Mouse (Mus musculus): ENCODE measurements around the gene Slc35b2. TPM values are rescaled to one million over a fixed set of nuclear protein-coding genes. Genes with fewer than 3 reads are reported as not detected.
A peak's percentile ranks its signal among the peaks of the same experiment; 100 is the strongest.

Slc35b2 gene
- polyA plus RNA-seq, 1 experiment from 2014 or later = 131 TPM

- no peak for ATAC-seq (ENCODE audit: low read depth)
- Histone ChIP-seq H3K4me2 (ENCODE audit: low read depth, low read length) (no peak overlapping the region), H3K4me3 (ENCODE audit: low read length) (no peak overlapping the region), H3K9me3 (ENCODE audit: control insufficient read depth, low read length) (no peaks in the 10 kb centered on the region), H3K9ac (ENCODE audit: low read length) (no peak overlapping the region), H3K4me1 (replicated peaks; ENCODE audit: control insufficient read depth, insufficient read depth, low read length) (peaks cover 19% of the 10 kb centered on the region), H3K27me3 (ENCODE audit: control insufficient read depth, insufficient read depth, low read depth, low read length) (peaks cover 41% of the 10 kb centered on the region), H3K36me3 (ENCODE audit: control insufficient read depth, insufficient read depth, low read length) (no peaks in the 10 kb centered on the region), H3K27ac (ENCODE audit: low read length) (no peak overlapping the region)
- 53% methylated on average over 7 of the region's 7 CpGs for WGBS
Observed at GRCm38 (mm10) chr17:45551249-45551796, 12.4 kb upstream of the Slc35b2 start.

- ATAC-seq (ENCODE audit: low read depth) = no peak
- Histone ChIP-seq H3K4me1 (replicated peaks; ENCODE audit: control insufficient read depth, insufficient read depth, low read length) (peaks cover 19% of the 10 kb centered on the region), H3K36me3 (ENCODE audit: control insufficient read depth, insufficient read depth, low read length) (no peaks in the 10 kb centered on the region), H3K4me2 (ENCODE audit: low read depth, low read length) (no peak overlapping the region), H3K27me3 (ENCODE audit: control insufficient read depth, insufficient read depth, low read depth, low read length) (peaks cover 39% of the 10 kb centered on the region), H3K9me3 (ENCODE audit: control insufficient read depth, low read length) (no peaks in the 10 kb centered on the region), H3K9ac (ENCODE audit: low read length) (no peak overlapping the region), H3K4me3 (ENCODE audit: low read length) (no peak overlapping the region), H3K27ac (ENCODE audit: low read length) (no peak overlapping the region)
- 6% methylated on average over 8 of the region's 8 CpGs for WGBS
Observed at GRCm38 (mm10) chr17:45551816-45552451, 11.7 kb upstream of the Slc35b2 start.

GRCm38 (mm10) chr17:45553065-45553464 lies 10.6 kb upstream of the Slc35b2 start:
- WGBS = 83% methylated on average over 3 of the region's 3 CpGs
- no peak overlapping the region for H3K4me2 ChIP-seq (ENCODE audit: low read depth, low read length)
- H3K27me3 ChIP-seq (ENCODE audit: control insufficient read depth, insufficient read depth, low read depth, low read length) = peaks cover 34% of the 10 kb centered on the region

GRCm38 (mm10) chr17:45554420-45554819 lies 9.3 kb upstream of the Slc35b2 start:
- H3K4me2 ChIP-seq (ENCODE audit: low read depth, low read length) = no peak overlapping the region
- peaks cover 16% of the 10 kb centered on the region for H3K4me1 ChIP-seq (replicated peaks; ENCODE audit: control insufficient read depth, insufficient read depth, low read length)
- H3K4me3 ChIP-seq (ENCODE audit: low read length) = no peak overlapping the region
- no peak overlapping the region for H3K9ac ChIP-seq (ENCODE audit: low read length)
- WGBS = 43% methylated on average over 1 of the region's 1 CpGs
- H3K36me3 ChIP-seq (ENCODE audit: control insufficient read depth, insufficient read depth, low read length) = no peaks in the 10 kb centered on the region
- no peak for ATAC-seq (ENCODE audit: low read depth)
- H3K27me3 ChIP-seq (ENCODE audit: control insufficient read depth, insufficient read depth, low read depth, low read length) = peaks cover 24% of the 10 kb centered on the region
- no peak overlapping the region for H3K27ac ChIP-seq (ENCODE audit: low read length)
- H3K9me3 ChIP-seq (ENCODE audit: control insufficient read depth, low read length) = no peaks in the 10 kb centered on the region

More at GRCm38 (mm10) chr17:45553065-45553464, 10.6 kb upstream of the Slc35b2 start:
- H3K9ac ChIP-seq (ENCODE audit: low read length) = no peak overlapping the region
- no peak overlapping the region for H3K27ac ChIP-seq (ENCODE audit: low read length)
- no peak overlapping the region for H3K4me3 ChIP-seq (ENCODE audit: low read length)
- ATAC-seq (ENCODE audit: low read depth) = no peak
- H3K36me3 ChIP-seq (ENCODE audit: control insufficient read depth, insufficient read depth, low read length) = no peaks in the 10 kb centered on the region
- no peaks in the 10 kb centered on the region for H3K9me3 ChIP-seq (ENCODE audit: control insufficient read depth, low read length)
- peaks cover 19% of the 10 kb centered on the region for H3K4me1 ChIP-seq (replicated peaks; ENCODE audit: control insufficient read depth, insufficient read depth, low read length)

- under 1% methylated on average over 45 of the region's 45 CpGs for WGBS
- Histone ChIP-seq H3K4me1 (replicated peaks; ENCODE audit: control insufficient read depth, insufficient read depth, low read length) (peaks cover 9% of the 10 kb centered on the region), H3K4me2 (ENCODE audit: low read depth, low read length) (peak within 1 kb of the TSS; percentile 98), H3K9ac (ENCODE audit: low read length) (peak within 1 kb of the TSS; percentile 73), H3K27ac (ENCODE audit: low read length) (no peak within 1 kb of the TSS), H3K9me3 (ENCODE audit: control insufficient read depth, low read length) (no peaks in the 10 kb centered on the region), H3K27me3 (ENCODE audit: control insufficient read depth, insufficient read depth, low read depth, low read length) (peaks cover 20% of the 10 kb centered on the region), H3K4me3 (ENCODE audit: low read length) (peak within 1 kb of the TSS; percentile 71), H3K36me3 (ENCODE audit: control insufficient read depth, insufficient read depth, low read length) (no peaks in the 10 kb centered on the region)
- ATAC-seq (ENCODE audit: low read depth) = peak; percentile 91
Observed at GRCm38 (mm10) chr17:45555452-45556106, 8.1 kb upstream of the Slc35b2 start, which contains the start of gene Nfkbie. TSS of gene Nfkbie (plus strand) at chr17:45555703.

GRCm38 (mm10) chr17:45556107-45556489 lies 7.6 kb upstream of the Slc35b2 start:
- H3K27ac ChIP-seq (ENCODE audit: low read length) = no peak overlapping the region
- H3K4me3 ChIP-seq (ENCODE audit: low read length) = peak overlapping the region; percentile 71
- no peaks in the 10 kb centered on the region for H3K9me3 ChIP-seq (ENCODE audit: control insufficient read depth, low read length)
- ATAC-seq (ENCODE audit: low read depth) = no peak
- H3K27me3 ChIP-seq (ENCODE audit: control insufficient read depth, insufficient read depth, low read depth, low read length) = peaks cover 15% of the 10 kb centered on the region
- H3K4me1 ChIP-seq (replicated peaks; ENCODE audit: control insufficient read depth, insufficient read depth, low read length) = peaks cover 9% of the 10 kb centered on the region
- peak overlapping the region; percentile 73 for H3K9ac ChIP-seq (ENCODE audit: low read length)
- peak overlapping the region; percentile 98 for H3K4me2 ChIP-seq (ENCODE audit: low read depth, low read length)
- H3K36me3 ChIP-seq (ENCODE audit: control insufficient read depth, insufficient read depth, low read length) = no peaks in the 10 kb centered on the region
- WGBS = 1% methylated on average over 14 of the region's 14 CpGs

- 58% methylated on average over 3 of the region's 3 CpGs for WGBS
- H3K4me2 ChIP-seq (ENCODE audit: low read depth, low read length) = peak overlapping the region; percentile 98
Observed at GRCm38 (mm10) chr17:45556514-45557245, 7.0 kb upstream of the Slc35b2 start.

GRCm38 (mm10) chr17:45557246-45557824 lies 6.3 kb upstream of the Slc35b2 start:
- 61% methylated on average over 7 of the region's 7 CpGs for WGBS
- no peaks in the 10 kb centered on the region for H3K9me3 ChIP-seq (ENCODE audit: control insufficient read depth, low read length)
- 0 out of 2 replicates have a peak overlapping the region, but pooled peaks have one; percentile 3 for H3K4me3 ChIP-seq (ENCODE audit: low read length)
- no peak overlapping the region for H3K9ac ChIP-seq (ENCODE audit: low read length)
- H3K36me3 ChIP-seq (ENCODE audit: control insufficient read depth, insufficient read depth, low read length) = no peaks in the 10 kb centered on the region
- 0 out of 2 replicates have a peak overlapping the region, but pooled peaks have one; percentile 12 for H3K4me2 ChIP-seq (ENCODE audit: low read depth, low read length)
- H3K27ac ChIP-seq (ENCODE audit: low read length) = no peak overlapping the region
- no peak for ATAC-seq (ENCODE audit: low read depth)
- peaks cover 14% of the 10 kb centered on the region for H3K27me3 ChIP-seq (ENCODE audit: control insufficient read depth, insufficient read depth, low read depth, low read length)
- peaks cover 6% of the 10 kb centered on the region; the same call in 1 of the 2 replicates for H3K4me1 ChIP-seq (replicated peaks; ENCODE audit: control insufficient read depth, insufficient read depth, low read length)

More at GRCm38 (mm10) chr17:45556514-45557245, 7.0 kb upstream of the Slc35b2 start:
- no peak for ATAC-seq (ENCODE audit: low read depth)
- H3K4me3 ChIP-seq (ENCODE audit: low read length) = peak overlapping the region; percentile 71; the same call in 1 of the 2 replicates
- no peaks in the 10 kb centered on the region for H3K36me3 ChIP-seq (ENCODE audit: control insufficient read depth, insufficient read depth, low read length)
- H3K9ac ChIP-seq (ENCODE audit: low read length) = no peak overlapping the region
- H3K9me3 ChIP-seq (ENCODE audit: control insufficient read depth, low read length) = no peaks in the 10 kb centered on the region
- H3K27ac ChIP-seq (ENCODE audit: low read length) = no peak overlapping the region
- H3K4me1 ChIP-seq (replicated peaks; ENCODE audit: control insufficient read depth, insufficient read depth, low read length) = peaks cover 9% of the 10 kb centered on the region
- H3K27me3 ChIP-seq (ENCODE audit: control insufficient read depth, insufficient read depth, low read depth, low read length) = peaks cover 14% of the 10 kb centered on the region

Data from lung, embryonic 16.5 days (tissue).